Mouse (Mus musculus): ENCODE measurements around the gene Camsap2. TPM values are rescaled to one million over a fixed set of nuclear protein-coding genes. Genes with fewer than 3 reads are reported as not detected.

Camsap2 gene
- polyA plus RNA-seq, 1 experiment from 2014 or later: 6.9 TPM

DNA sequence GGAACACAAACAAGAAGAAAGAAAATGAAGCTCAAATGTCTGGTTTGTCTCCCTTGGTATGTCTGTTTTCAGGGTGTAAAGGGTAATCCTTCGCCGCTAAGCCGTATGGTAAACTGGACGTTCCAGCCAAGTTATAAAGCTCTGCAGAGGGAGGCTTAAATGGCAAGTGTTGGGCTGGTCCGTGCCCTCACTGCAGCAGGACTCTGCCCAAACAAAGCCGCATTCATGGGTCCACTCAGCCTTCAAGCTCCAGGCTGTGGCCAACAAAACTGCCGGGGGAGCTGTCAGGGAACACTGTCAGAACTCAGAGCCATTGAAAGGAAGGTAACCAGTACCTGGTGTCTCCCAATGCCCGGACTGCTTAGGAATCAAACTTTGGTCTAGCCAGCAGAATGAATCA lies 16.7 kb upstream of the Camsap2 start:
- Histone ChIP-seq H3K9ac (no peak overlapping the region), H3K27me3 (replicated peaks) (peaks cover 36% of the 10 kb centered on the region), H3K27ac (no peak overlapping the region), H3K4me3 (replicated peaks) (no peak overlapping the region), H3K9me3 (no peaks in the 10 kb centered on the region), H3K4me2 (replicated peaks) (no peak overlapping the region), H3K4me1 (replicated peaks) (0 out of 2 replicates have a peak, but pooled peaks cover 2% of the 10 kb centered on the region), H3K36me3 (no peaks in the 10 kb centered on the region)
- WGBS: 46% methylated on average over 8 of the region's 8 CpGs
- ATAC-seq: no peak

GRCm38 (mm10) chr1:136361373-136361772 lies 15.5 kb upstream of the Camsap2 start:
- no peak overlapping the region for H3K9ac ChIP-seq
- 0 out of 2 replicates have a peak, but pooled peaks have one; percentile 19 for ATAC-seq
- 0 out of 2 replicates have a peak, but pooled peaks cover 2% of the 10 kb centered on the region for H3K4me1 ChIP-seq (replicated peaks)
- no peaks in the 10 kb centered on the region for H3K9me3 ChIP-seq
- H3K27ac ChIP-seq: no peak overlapping the region
- no peak overlapping the region for H3K4me2 ChIP-seq (replicated peaks)
- H3K36me3 ChIP-seq: no peaks in the 10 kb centered on the region
- peaks cover 36% of the 10 kb centered on the region for H3K27me3 ChIP-seq (replicated peaks)
- no peak overlapping the region for H3K4me3 ChIP-seq (replicated peaks)
- 59% methylated on average over 2 of the region's 2 CpGs for WGBS

GRCm38 (mm10) chr1:136360909-136361308 lies 15.0 kb upstream of the Camsap2 start:
- Histone ChIP-seq H3K4me3 (replicated peaks) (no peak overlapping the region), H3K4me1 (replicated peaks) (0 out of 2 replicates have a peak, but pooled peaks cover 2% of the 10 kb centered on the region), H3K9ac (no peak overlapping the region), H3K27me3 (replicated peaks) (peaks cover 34% of the 10 kb centered on the region), H3K9me3 (no peaks in the 10 kb centered on the region), H3K27ac (no peak overlapping the region), H3K4me2 (replicated peaks) (no peak overlapping the region), H3K36me3 (no peaks in the 10 kb centered on the region)
- 57% methylated on average over 6 of the region's 6 CpGs for WGBS
- ATAC-seq: peak; percentile 78

GRCm38 (mm10) chr1:136358841-136359360 lies 13.0 kb upstream of the Camsap2 start:
- WGBS: 53% methylated on average over 7 of the region's 7 CpGs
- no peaks in the 10 kb centered on the region for H3K9me3 ChIP-seq
- no peak overlapping the region for H3K4me2 ChIP-seq (replicated peaks)
- H3K4me1 ChIP-seq (replicated peaks): 0 out of 2 replicates have a peak, but pooled peaks cover 2% of the 10 kb centered on the region
- peaks cover 24% of the 10 kb centered on the region for H3K27me3 ChIP-seq (replicated peaks)
- H3K4me3 ChIP-seq (replicated peaks): no peak overlapping the region
- ATAC-seq: no peak
- H3K9ac ChIP-seq: no peak overlapping the region
- H3K27ac ChIP-seq: no peak overlapping the region
- no peaks in the 10 kb centered on the region for H3K36me3 ChIP-seq

DNA sequence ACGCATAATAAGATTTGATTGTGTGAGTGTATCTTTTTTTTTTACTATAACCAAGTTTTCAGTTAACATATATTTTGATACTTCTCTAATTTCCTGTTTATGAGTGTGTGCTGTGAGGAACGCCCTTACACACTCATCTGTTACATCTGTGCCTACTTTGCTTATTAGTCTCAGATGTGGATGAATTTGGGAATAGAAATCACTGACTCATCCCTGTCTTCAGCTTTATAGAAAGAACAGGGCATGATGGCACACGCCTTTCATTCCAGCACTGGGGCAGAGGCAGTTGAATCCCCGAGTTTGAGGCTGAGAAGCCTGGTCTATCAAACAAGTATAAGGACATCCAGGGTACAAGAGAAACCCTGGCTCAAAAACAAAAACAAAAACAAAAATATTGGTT lies 9.7 kb upstream of the Camsap2 start:
- H3K9me3 ChIP-seq: no peaks in the 10 kb centered on the region
- no peak overlapping the region for H3K4me3 ChIP-seq (replicated peaks)
- no peak overlapping the region for H3K27ac ChIP-seq
- WGBS: 76% methylated on average over 4 of the region's 4 CpGs
- no peaks in the 10 kb centered on the region for H3K4me1 ChIP-seq (replicated peaks)
- ATAC-seq: no peak
- H3K27me3 ChIP-seq (replicated peaks): peaks cover 10% of the 10 kb centered on the region
- H3K9ac ChIP-seq: no peak overlapping the region
- H3K36me3 ChIP-seq: no peaks in the 10 kb centered on the region
- H3K4me2 ChIP-seq (replicated peaks): no peak overlapping the region

DNA sequence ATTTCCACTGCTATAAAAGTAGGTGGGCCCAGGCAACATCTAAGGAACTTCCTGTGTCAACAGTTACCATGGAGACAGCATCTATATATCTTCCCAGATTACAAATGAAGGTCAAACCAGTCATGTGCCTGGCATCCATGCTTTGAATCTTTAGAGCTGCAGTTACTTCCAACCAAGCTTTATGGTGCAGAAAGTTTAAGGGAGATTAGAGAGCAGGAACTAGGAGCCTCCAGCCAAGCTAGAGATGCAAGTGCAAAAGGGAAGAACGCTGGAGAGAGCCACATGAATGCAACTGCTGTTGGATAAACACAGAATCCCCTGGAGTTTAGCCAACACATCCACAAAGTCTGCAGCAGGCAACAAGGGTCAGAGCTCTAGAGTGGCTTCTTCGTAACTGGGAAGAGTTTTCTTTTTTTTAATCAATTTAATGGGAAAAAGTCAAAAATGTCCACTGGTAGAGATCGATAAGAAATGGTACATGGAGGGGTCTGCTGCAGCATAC lies 4.8 kb upstream of the Camsap2 start:
- Histone ChIP-seq H3K27me3 (replicated peaks) (0 out of 2 replicates have a peak, but pooled peaks cover 14% of the 10 kb centered on the region), H3K4me2 (replicated peaks) (no peak overlapping the region), H3K4me1 (replicated peaks) (0 out of 2 replicates have a peak, but pooled peaks cover 3% of the 10 kb centered on the region), H3K27ac (no peak overlapping the region), H3K4me3 (replicated peaks) (no peak overlapping the region), H3K36me3 (no peaks in the 10 kb centered on the region), H3K9ac (no peak overlapping the region), H3K9me3 (no peaks in the 10 kb centered on the region)
- 33% methylated on average over 3 of the region's 3 CpGs for WGBS
- ATAC-seq: no peak

DNA sequence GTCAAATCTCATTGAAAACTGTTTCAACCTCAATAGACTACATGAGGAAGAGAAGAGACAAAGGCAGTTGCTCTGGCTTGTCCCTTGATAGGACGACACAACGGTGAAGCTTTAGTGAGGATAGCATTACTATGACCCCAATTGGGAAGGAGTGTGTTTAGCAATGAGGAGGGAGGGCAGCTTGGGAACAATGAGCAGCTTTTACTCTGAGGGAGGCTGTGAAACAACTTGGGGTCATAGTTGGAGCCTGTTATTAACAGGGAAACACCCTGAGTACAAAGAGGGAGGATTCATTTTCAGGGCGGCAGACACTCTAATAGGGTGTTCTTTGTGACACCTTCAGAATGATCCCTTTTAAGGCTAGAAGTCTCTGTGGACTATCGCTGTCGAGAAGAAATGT lies 2.2 kb upstream of the Camsap2 start:
- Histone ChIP-seq H3K27me3 (replicated peaks) (0 out of 2 replicates have a peak, but pooled peaks cover 14% of the 10 kb centered on the region), H3K4me3 (replicated peaks) (no peak overlapping the region), H3K4me2 (replicated peaks) (no peak overlapping the region), H3K27ac (no peak overlapping the region), H3K9me3 (no peaks in the 10 kb centered on the region), H3K36me3 (no peaks in the 10 kb centered on the region), H3K9ac (no peak overlapping the region), H3K4me1 (replicated peaks) (peaks cover 9% of the 10 kb centered on the region; the same call in 1 of the 2 replicates)
- 69% methylated on average over 5 of the region's 5 CpGs for WGBS
- no peak for ATAC-seq

GRCm38 (mm10) chr1:136347140-136347539 lies 1.2 kb upstream of the Camsap2 start:
- 68% methylated on average over 4 of the region's 4 CpGs for WGBS
- H3K4me2 ChIP-seq (replicated peaks): no peak overlapping the region
- no peak; the same call in 1 of the 2 replicates for ATAC-seq
- H3K27me3 ChIP-seq (replicated peaks): 0 out of 2 replicates have a peak, but pooled peaks cover 14% of the 10 kb centered on the region
- peaks cover 10% of the 10 kb centered on the region; the same call in 1 of the 2 replicates for H3K4me1 ChIP-seq (replicated peaks)
- H3K9me3 ChIP-seq: no peaks in the 10 kb centered on the region
- H3K36me3 ChIP-seq: no peaks in the 10 kb centered on the region
- H3K4me3 ChIP-seq (replicated peaks): no peak overlapping the region
- H3K27ac ChIP-seq: no peak overlapping the region
- no peak overlapping the region for H3K9ac ChIP-seq

DNA sequence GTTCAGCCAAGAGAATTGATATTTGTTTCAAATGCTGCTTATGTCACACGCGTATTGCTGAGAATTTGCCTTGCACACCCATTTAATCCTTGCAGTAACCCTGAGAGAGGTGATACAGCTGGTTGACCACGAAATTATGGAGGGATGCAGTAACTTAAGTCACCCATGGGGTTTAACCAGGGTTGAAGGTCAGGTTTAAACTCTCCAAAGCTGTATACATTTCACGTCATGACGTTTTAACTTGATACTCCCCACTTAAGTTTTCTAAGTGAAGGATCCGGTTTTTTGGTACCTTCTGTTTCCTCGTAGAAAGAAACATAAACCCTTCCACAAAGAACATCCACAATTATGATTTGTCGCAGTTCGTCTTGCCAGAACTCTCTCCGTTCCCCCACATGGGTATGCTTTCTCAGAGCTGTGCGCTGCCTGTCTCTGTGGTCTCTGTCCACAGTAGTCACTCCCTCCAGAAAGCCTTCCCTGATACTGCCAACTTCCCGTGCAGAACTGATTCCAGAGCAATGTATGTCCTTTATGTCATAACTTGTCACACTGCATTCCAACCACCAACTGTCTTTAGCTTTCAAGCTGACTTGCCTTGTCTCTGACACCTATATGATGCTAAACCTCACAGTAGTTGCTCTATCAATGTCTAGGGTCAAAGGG lies 600 bp upstream of the Camsap2 start:
- H3K4me3 ChIP-seq (replicated peaks): peak overlapping the region; percentile 70
- H3K4me2 ChIP-seq (replicated peaks): peak overlapping the region; percentile 88
- WGBS: 5% methylated on average over 12 of the region's 12 CpGs
- peak overlapping the region; percentile 86; the same call in 1 of the 2 replicates for H3K9ac ChIP-seq
- 0 out of 2 replicates have a peak, but pooled peaks cover 14% of the 10 kb centered on the region for H3K27me3 ChIP-seq (replicated peaks)
- peak overlapping the region; percentile 93 for H3K27ac ChIP-seq
- ATAC-seq: 0 out of 2 replicates have a peak, but pooled peaks have one; percentile 3
- H3K36me3 ChIP-seq: no peaks in the 10 kb centered on the region
- H3K9me3 ChIP-seq: no peaks in the 10 kb centered on the region
- H3K4me1 ChIP-seq (replicated peaks): peaks cover 10% of the 10 kb centered on the region; the same call in 1 of the 2 replicates

GRCm38 (mm10) chr1:136344768-136345453 lies 993 bp downstream of the Camsap2 start:
- WGBS: 2% methylated on average over 22 of the region's 22 CpGs

GRCm38 (mm10) chr1:136344281-136344680 lies 1.6 kb downstream of the Camsap2 start:
- Histone ChIP-seq H3K27me3 (replicated peaks) (0 out of 2 replicates have a peak, but pooled peaks cover 11% of the 10 kb centered on the region), H3K27ac (no peak overlapping the region), H3K36me3 (no peaks in the 10 kb centered on the region), H3K4me2 (replicated peaks) (peak overlapping the region; percentile 88), H3K4me1 (replicated peaks) (peaks cover 10% of the 10 kb centered on the region; the same call in 1 of the 2 replicates), H3K4me3 (replicated peaks) (peak overlapping the region; percentile 70), H3K9ac (no peak overlapping the region), H3K9me3 (no peaks in the 10 kb centered on the region)
- WGBS: 8% methylated on average over 1 of the region's 1 CpGs
- ATAC-seq: no peak

More at GRCm38 (mm10) chr1:136344768-136345453, 993 bp downstream of the Camsap2 start:
- peak overlapping the region; percentile 93 for H3K27ac ChIP-seq
- peak overlapping the region; percentile 70 for H3K4me3 ChIP-seq (replicated peaks)
- no peak for ATAC-seq
- peak overlapping the region; percentile 88 for H3K4me2 ChIP-seq (replicated peaks)
- 0 out of 2 replicates have a peak, but pooled peaks cover 11% of the 10 kb centered on the region for H3K27me3 ChIP-seq (replicated peaks)
- peaks cover 10% of the 10 kb centered on the region; the same call in 1 of the 2 replicates for H3K4me1 ChIP-seq (replicated peaks)
- no peaks in the 10 kb centered on the region for H3K36me3 ChIP-seq
- no peaks in the 10 kb centered on the region for H3K9me3 ChIP-seq
- peak overlapping the region; percentile 86 for H3K9ac ChIP-seq

- H3K27me3 ChIP-seq (replicated peaks): 0 out of 2 replicates have a peak, but pooled peaks cover 11% of the 10 kb centered on the region
- H3K4me3 ChIP-seq (replicated peaks): peak overlapping the region; percentile 18; the same call in 1 of the 2 replicates
- H3K4me1 ChIP-seq (replicated peaks): peaks cover 10% of the 10 kb centered on the region; the same call in 1 of the 2 replicates
- H3K36me3 ChIP-seq: no peaks in the 10 kb centered on the region
- peak overlapping the region; percentile 39 for H3K9ac ChIP-seq
- no peaks in the 10 kb centered on the region for H3K9me3 ChIP-seq
- WGBS: 35% methylated on average over 7 of the region's 7 CpGs
- peak overlapping the region; percentile 59 for H3K4me2 ChIP-seq (replicated peaks)
- no peak for ATAC-seq
- no peak overlapping the region for H3K27ac ChIP-seq
Measured at GRCm38 (mm10) chr1:136343727-136344126, 2.2 kb downstream of the Camsap2 start.
